Mouse (Mus musculus) embryonic fibroblast, embryonic 13.5 days (primary cell): ENCODE measurements around the gene Dnm2.

ENCODE experiments used
- CTCF ChIP-seq: IDR thresholded peaks from 2 replicates; pipeline ENCODE4 v1.5.1; 2011; ENCODE audit warnings: mild to moderate bottlenecking, control low read depth, low read length, moderate library complexity, borderline replicate concordance; ENCODE audit not compliant: insufficient read depth
- POLR2A ChIP-seq: IDR thresholded peaks from 2 replicates; pipeline ENCODE4 v1.6.1; 2011; ENCODE audit warnings: low read depth, mild to moderate bottlenecking, control low read depth, low read length, moderate library complexity

- TF ChIP-seq CTCF (no peak), POLR2A (no peak)
These were observed 1.8 kb downstream of the Dnm2 start for GRCm38 (mm10) chr9:21426525-21426924.
